Mouse (Mus musculus): ENCODE data around the gene Pomp. TPM values are rescaled to one million over a fixed set of nuclear protein-coding genes. Genes with fewer than 3 reads are reported as not detected.

The Pomp gene
- total and polyA plus RNA-seq, 2 experiments from 2014 or later: 116 to 312 TPM

DNA sequence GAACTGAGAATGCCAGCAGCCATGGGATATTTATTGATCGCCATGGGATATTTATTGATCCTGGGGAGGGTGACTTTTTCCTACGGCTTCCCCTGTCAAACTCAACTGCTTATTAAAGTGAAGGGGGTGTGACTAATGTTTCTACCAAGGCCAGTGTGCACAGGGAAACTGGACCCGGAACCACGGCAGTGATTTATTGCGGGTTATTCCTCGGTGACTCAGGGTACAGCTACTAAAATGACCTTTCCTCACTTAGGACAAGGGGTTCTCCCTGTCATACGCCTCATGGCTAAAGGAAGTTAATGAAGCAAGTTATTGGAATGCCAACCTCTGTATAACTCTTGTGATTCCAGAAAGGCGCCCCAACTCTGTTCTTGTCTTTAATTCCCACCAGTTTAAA lies 47.6 kb downstream of the Pomp start:
- ATAC-seq (ENCODE audit: insufficient read depth, low read depth) (no peak), DNase-seq (ENCODE audit: low spot score) (no peak)
- H3K9ac ChIP-seq (replicated peaks; ENCODE audit: low read depth, low read length): no peak overlapping the region
- H3K27me3 ChIP-seq (ENCODE audit: control insufficient read depth, insufficient read depth, low read length): no peaks in the 10 kb centered on the region
- WGBS: 89% methylated on average over 8 of the region's 8 CpGs
- no peak overlapping the region for H3K4me2 ChIP-seq (ENCODE audit: low read depth, low read length)
- H3K27ac ChIP-seq (ENCODE audit: low read depth): no peak overlapping the region
- no peaks in the 10 kb centered on the region for H3K4me1 ChIP-seq (ENCODE audit: control insufficient read depth, insufficient read depth)
- H3K9me3 ChIP-seq (replicated peaks; ENCODE audit: control insufficient read depth, low read length): no peaks in the 10 kb centered on the region
- H3K36me3 ChIP-seq (replicated peaks; ENCODE audit: control insufficient read depth, insufficient read depth, low read length): no peaks in the 10 kb centered on the region
- TF ChIP-seq EP300 (IDR thresholded peaks at IDR 0.05; ENCODE audit: low read depth): no peak
- no peak for TF ChIP-seq CTCF (IDR thresholded peaks at IDR 0.05; ENCODE audit: low read depth)
- H3K4me3 ChIP-seq (ENCODE audit: low read depth, low read length): no peak overlapping the region

- H3K4me2 ChIP-seq (ENCODE audit: low read depth, low read length): no peak overlapping the region
- no peak for DNase-seq (ENCODE audit: low spot score)
- H3K27me3 ChIP-seq (ENCODE audit: control insufficient read depth, insufficient read depth, low read length): no peaks in the 10 kb centered on the region
- no peak overlapping the region for H3K27ac ChIP-seq (ENCODE audit: low read depth)
- no peak overlapping the region for H3K4me3 ChIP-seq (ENCODE audit: low read depth, low read length)
- WGBS: 78% methylated on average over 12 of the region's 12 CpGs
- H3K9me3 ChIP-seq (replicated peaks; ENCODE audit: control insufficient read depth, low read length): no peaks in the 10 kb centered on the region
- no peaks in the 10 kb centered on the region for H3K36me3 ChIP-seq (replicated peaks; ENCODE audit: control insufficient read depth, insufficient read depth, low read length)
- ATAC-seq (ENCODE audit: insufficient read depth, low read depth): no peak
- no peak overlapping the region for H3K9ac ChIP-seq (replicated peaks; ENCODE audit: low read depth, low read length)
- TF ChIP-seq CTCF (IDR thresholded peaks at IDR 0.05; ENCODE audit: low read depth) (peak; percentile 28), EP300 (IDR thresholded peaks at IDR 0.05; ENCODE audit: low read depth) (no peak)
- peaks cover 8% of the 10 kb centered on the region; the same call in 1 of the 2 replicates for H3K4me1 ChIP-seq (ENCODE audit: control insufficient read depth, insufficient read depth)
Observed at GRCm38 (mm10) chr5:147910807-147911509, 50.7 kb downstream of the Pomp start.

DNA sequence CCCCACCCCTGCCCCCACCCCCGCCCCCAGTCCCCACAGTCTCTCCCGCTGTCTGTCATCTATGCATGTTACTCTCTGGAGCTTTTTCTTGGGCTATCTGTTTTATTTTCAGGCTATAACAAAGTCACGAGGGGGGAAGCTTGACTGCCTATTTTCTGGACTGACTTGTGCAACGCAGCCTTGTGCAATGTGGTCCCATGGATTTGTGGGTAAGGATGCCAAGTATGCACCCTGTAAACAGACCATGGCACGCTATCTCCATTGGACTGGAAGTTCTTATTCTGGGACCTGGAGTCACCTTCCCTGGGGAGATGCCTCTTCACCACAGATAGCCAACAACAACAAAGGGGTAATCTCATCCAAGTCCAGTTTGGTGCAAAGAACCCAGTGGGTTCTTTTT lies 51.5 kb downstream of the Pomp start:
- Histone ChIP-seq H3K4me2 (ENCODE audit: low read depth, low read length) (no peak overlapping the region), H3K27ac (ENCODE audit: low read depth) (no peak overlapping the region), H3K9me3 (replicated peaks; ENCODE audit: control insufficient read depth, low read length) (no peaks in the 10 kb centered on the region), H3K36me3 (replicated peaks; ENCODE audit: control insufficient read depth, insufficient read depth, low read length) (no peaks in the 10 kb centered on the region), H3K27me3 (ENCODE audit: control insufficient read depth, insufficient read depth, low read length) (no peaks in the 10 kb centered on the region), H3K9ac (replicated peaks; ENCODE audit: low read depth, low read length) (no peak overlapping the region), H3K4me3 (ENCODE audit: low read depth, low read length) (no peak overlapping the region), H3K4me1 (ENCODE audit: control insufficient read depth, insufficient read depth) (peaks cover 11% of the 10 kb centered on the region; the same call in 1 of the 2 replicates)
- ATAC-seq (ENCODE audit: insufficient read depth, low read depth): no peak
- WGBS: 67% methylated on average over 5 of the region's 5 CpGs
- TF ChIP-seq EP300 (IDR thresholded peaks at IDR 0.05; ENCODE audit: low read depth) (no peak), CTCF (IDR thresholded peaks at IDR 0.05; ENCODE audit: low read depth) (no peak)
- DNase-seq (ENCODE audit: low spot score): no peak

GRCm38 (mm10) chr5:147913241-147913842 lies 53.1 kb downstream of the Pomp start:
- TF ChIP-seq EP300 (IDR thresholded peaks at IDR 0.05; ENCODE audit: low read depth) (no peak), CTCF (IDR thresholded peaks at IDR 0.05; ENCODE audit: low read depth) (no peak)
- no peak for ATAC-seq (ENCODE audit: insufficient read depth, low read depth)
- Histone ChIP-seq H3K4me3 (ENCODE audit: low read depth, low read length) (no peak overlapping the region), H3K36me3 (replicated peaks; ENCODE audit: control insufficient read depth, insufficient read depth, low read length) (no peaks in the 10 kb centered on the region), H3K27ac (ENCODE audit: low read depth) (no peak overlapping the region), H3K9ac (replicated peaks; ENCODE audit: low read depth, low read length) (no peak overlapping the region), H3K27me3 (ENCODE audit: control insufficient read depth, insufficient read depth, low read length) (no peaks in the 10 kb centered on the region), H3K4me2 (ENCODE audit: low read depth, low read length) (no peak overlapping the region), H3K9me3 (replicated peaks; ENCODE audit: control insufficient read depth, low read length) (no peaks in the 10 kb centered on the region), H3K4me1 (ENCODE audit: control insufficient read depth, insufficient read depth) (peaks cover 11% of the 10 kb centered on the region; the same call in 1 of the 2 replicates)
- DNase-seq (ENCODE audit: low spot score): no peak
- 31% methylated on average over 14 of the region's 14 CpGs for WGBS

DNA sequence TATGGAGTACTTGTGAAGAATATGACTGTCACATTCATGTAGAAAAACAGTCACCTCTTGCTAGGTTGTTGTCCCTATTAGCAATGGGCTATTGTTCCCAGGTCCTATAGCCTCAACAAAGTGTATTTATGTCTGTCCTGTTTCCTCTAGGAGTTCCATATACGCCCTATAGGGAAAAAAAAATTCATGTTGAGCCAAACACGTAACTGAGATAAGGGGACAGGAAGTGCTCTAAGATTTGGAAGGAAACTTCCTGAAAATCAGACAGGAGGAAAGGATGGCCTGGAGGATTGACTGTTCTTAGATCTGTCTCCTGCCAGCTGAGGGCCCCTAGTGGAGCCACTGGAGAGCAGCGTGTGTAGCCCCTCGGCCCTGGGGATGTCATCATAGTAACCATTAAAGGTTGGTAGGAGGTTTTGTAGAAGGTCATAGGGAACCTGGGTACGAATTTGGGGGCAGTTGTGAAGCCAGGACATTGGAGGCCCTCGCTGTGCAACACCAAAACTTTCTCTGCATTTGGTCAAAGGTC lies 54.8 kb downstream of the Pomp start:
- no peak overlapping the region for H3K4me3 ChIP-seq (ENCODE audit: low read depth, low read length)
- no peaks in the 10 kb centered on the region for H3K36me3 ChIP-seq (replicated peaks; ENCODE audit: control insufficient read depth, insufficient read depth, low read length)
- WGBS: 41% methylated on average over 6 of the region's 6 CpGs
- H3K4me1 ChIP-seq (ENCODE audit: control insufficient read depth, insufficient read depth): peaks cover 11% of the 10 kb centered on the region; the same call in 1 of the 2 replicates
- H3K27ac ChIP-seq (ENCODE audit: low read depth): peak overlapping the region; percentile 40; the same call in 1 of the 2 replicates
- H3K4me2 ChIP-seq (ENCODE audit: low read depth, low read length): no peak overlapping the region
- H3K27me3 ChIP-seq (ENCODE audit: control insufficient read depth, insufficient read depth, low read length): no peaks in the 10 kb centered on the region
- H3K9ac ChIP-seq (replicated peaks; ENCODE audit: low read depth, low read length): no peak overlapping the region
- H3K9me3 ChIP-seq (replicated peaks; ENCODE audit: control insufficient read depth, low read length): no peaks in the 10 kb centered on the region
- no peak for TF ChIP-seq EP300 (IDR thresholded peaks at IDR 0.05; ENCODE audit: low read depth)
- peak; percentile 41 for TF ChIP-seq CTCF (IDR thresholded peaks at IDR 0.05; ENCODE audit: low read depth)
- ATAC-seq (ENCODE audit: insufficient read depth, low read depth) (peak; percentile 28; the same call in 1 of the 2 replicates), DNase-seq (ENCODE audit: low spot score) (peak; percentile 8)
